Mouse (Mus musculus) fibroblast of lung, adult 2 months (primary cell): ENCODE results near the gene Itga9.

ENCODE experiments used
- DNase-seq: peaks from one replicate; pipeline ENCODE4 v3.0.0-alpha.2; 2011; ENCODE audit warnings: low read depth

Gene Itga9

GRCm38 (mm10) chr9:118949124-118949523, 342.6 kb downstream of the Itga9 start:
- DNase-seq: no peak

DNA sequence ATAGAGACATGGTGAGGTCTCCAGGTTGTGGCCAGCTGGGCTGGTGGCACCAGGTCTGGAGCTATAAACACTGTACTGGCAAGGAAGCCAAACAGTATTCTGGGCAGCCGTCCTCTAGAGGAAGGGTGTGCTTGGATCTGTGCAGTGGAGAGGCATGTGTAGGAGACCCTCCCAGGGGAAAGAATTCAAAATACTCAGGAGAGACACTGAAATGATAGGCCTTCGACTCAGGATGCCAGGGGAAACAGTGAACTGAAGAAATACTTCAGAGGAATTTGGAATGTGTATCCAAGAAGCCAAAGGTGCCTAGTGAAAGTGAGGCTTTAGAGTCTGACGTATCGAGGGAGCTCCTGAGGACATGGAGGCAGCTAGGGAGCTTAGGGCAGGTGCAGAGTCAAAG, 343.2 kb downstream of the Itga9 start:
- DNase-seq: no peak

DNA sequence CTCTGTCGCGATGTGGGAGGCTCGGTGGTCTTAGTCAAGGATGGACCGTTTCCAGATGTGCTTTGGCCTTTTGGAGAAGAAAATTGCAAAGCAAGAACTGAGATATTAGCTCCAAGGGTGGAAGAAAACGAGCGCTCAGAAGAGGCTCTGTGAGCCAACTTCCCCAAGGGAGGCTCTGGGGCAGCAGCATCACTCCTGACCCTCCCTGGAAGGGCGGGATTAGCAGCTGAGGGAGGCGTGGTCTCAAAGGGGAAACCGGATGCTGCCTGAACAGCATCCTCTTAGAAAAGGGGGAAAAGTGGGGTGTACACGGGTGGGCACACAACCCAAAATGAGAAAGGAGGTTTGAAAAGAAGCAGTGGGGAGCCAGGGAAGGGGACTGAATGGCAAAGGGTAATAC, 343.6 kb downstream of the Itga9 start:
- DNase-seq: no peak
